Mouse (Mus musculus): Measurements from ENCODE around the gene Opa3. TPM values are rescaled to one million over a fixed set of nuclear protein-coding genes. Genes with fewer than 3 reads are reported as not detected.

The Opa3 gene
- polyA plus RNA-seq, 1 experiment, result 18.1 TPM

Other genes starting within 250 kb of the Opa3 start
- gene Nanos2, start 240.9 kb upstream of the Opa3 start, polyA plus RNA-seq (2012; rRNA removed), result 0.04 TPM in 1 of 2 replicates, not detected in the other
- 7.5 and 9.5 TPM in 2 replicates for gene Mypop, start 237.1 kb upstream of the Opa3 start, polyA plus RNA-seq (2012; rRNA removed)
- 15.8 and 20.3 TPM in 2 replicates for gene Irf2bp1, start 224.3 kb upstream of the Opa3 start, polyA plus RNA-seq (2012; rRNA removed)
- gene Foxa3, start 204.8 kb upstream of the Opa3 start, polyA plus RNA-seq (2012; rRNA removed), result 0.04 TPM in 1 of 2 replicates, not detected in the other
- 35.0 and 43.7 TPM in 2 replicates for gene Sympk, start 204.0 kb upstream of the Opa3 start, polyA plus RNA-seq (2012; rRNA removed)
- 0.03 TPM in 1 of 2 replicates, not detected in the other for gene Rsph6a, start 173.6 kb upstream of the Opa3 start, polyA plus RNA-seq (2012; rRNA removed)
- gene Dmwd, start 152.1 kb upstream of the Opa3 start, polyA plus RNA-seq (2012; rRNA removed), result 44.9 and 46.4 TPM in 2 replicates
- 525 and 848 TPM in 2 replicates for gene Dmpk, start 144.5 kb upstream of the Opa3 start, polyA plus RNA-seq (2012; rRNA removed)
- gene Six5, start 133.7 kb upstream of the Opa3 start, polyA plus RNA-seq (2012; rRNA removed), result 59.1 and 60.2 TPM in 2 replicates
- 0.13 and 0.40 TPM in 2 replicates for gene Gm4969, start 110.0 kb upstream of the Opa3 start, polyA plus RNA-seq (2012; rRNA removed)
- gene Fbxo46, start 108.5 kb upstream of the Opa3 start, polyA plus RNA-seq (2012; rRNA removed), result 7.2 and 7.7 TPM in 2 replicates
- gene Qpctl, start 79.0 kb upstream of the Opa3 start, polyA plus RNA-seq (2012; rRNA removed), result 11.1 and 13.1 TPM in 2 replicates
- 122 and 124 TPM in 2 replicates for gene Snrpd2, start 78.6 kb upstream of the Opa3 start, polyA plus RNA-seq (2012; rRNA removed)
- 0.09 and 0.28 TPM in 2 replicates for gene Gipr, start 62.2 kb upstream of the Opa3 start, polyA plus RNA-seq (2012; rRNA removed)
- 58.3 and 61.8 TPM in 2 replicates for gene Eml2, start 51.9 kb upstream of the Opa3 start, polyA plus RNA-seq (2012; rRNA removed)
- gene Gpr4, start 15.8 kb upstream of the Opa3 start, polyA plus RNA-seq (2012; rRNA removed), result 13.5 and 14.3 TPM in 2 replicates
- gene Vasp, start 43.5 kb downstream of the Opa3 start, polyA plus RNA-seq (2012; rRNA removed), result 133 and 146 TPM in 2 replicates
- 0.04 and 0.29 TPM in 2 replicates for gene Ppm1n, start 51.7 kb downstream of the Opa3 start, polyA plus RNA-seq (2012; rRNA removed)
- 36.2 and 45.7 TPM in 2 replicates for gene Rtn2, start 54.3 kb downstream of the Opa3 start, polyA plus RNA-seq (2012; rRNA removed)
- gene Fosb, start 81.7 kb downstream of the Opa3 start, polyA plus RNA-seq (2012; rRNA removed), result 1.5 and 2.6 TPM in 2 replicates
- 42.3 and 47.5 TPM in 2 replicates for gene Ercc1, start 116.4 kb downstream of the Opa3 start, polyA plus RNA-seq (2012; rRNA removed)
- 8.9 and 9.8 TPM in 2 replicates for gene Cd3eap, start 131.1 kb downstream of the Opa3 start, polyA plus RNA-seq (2012; rRNA removed)
- gene Ppp1r13l, start 131.4 kb downstream of the Opa3 start, polyA plus RNA-seq (2012; rRNA removed), result 16.5 and 19.6 TPM in 2 replicates
- gene Ercc2, start 153.7 kb downstream of the Opa3 start, polyA plus RNA-seq (2012; rRNA removed), result 23.8 and 24.5 TPM in 2 replicates
- gene Klc3, start 175.8 kb downstream of the Opa3 start, polyA plus RNA-seq (2012; rRNA removed), result 6.5 and 7.9 TPM in 2 replicates
- 417 and 477 TPM in 2 replicates for gene Ckm, start 176.4 kb downstream of the Opa3 start, polyA plus RNA-seq (2012; rRNA removed)
- gene Mark4, start 230.5 kb downstream of the Opa3 start, polyA plus RNA-seq (2012; rRNA removed), result 13.3 and 19.4 TPM in 2 replicates
- gene Exoc3l2, start 235.0 kb downstream of the Opa3 start, polyA plus RNA-seq (2012; rRNA removed), result 8.4 and 10.2 TPM in 2 replicates

All from urinary bladder, adult 2 months (tissue).